Comparison of ENCODE assay signal across 21 mouse cellular contexts in the genomic region with DNA sequence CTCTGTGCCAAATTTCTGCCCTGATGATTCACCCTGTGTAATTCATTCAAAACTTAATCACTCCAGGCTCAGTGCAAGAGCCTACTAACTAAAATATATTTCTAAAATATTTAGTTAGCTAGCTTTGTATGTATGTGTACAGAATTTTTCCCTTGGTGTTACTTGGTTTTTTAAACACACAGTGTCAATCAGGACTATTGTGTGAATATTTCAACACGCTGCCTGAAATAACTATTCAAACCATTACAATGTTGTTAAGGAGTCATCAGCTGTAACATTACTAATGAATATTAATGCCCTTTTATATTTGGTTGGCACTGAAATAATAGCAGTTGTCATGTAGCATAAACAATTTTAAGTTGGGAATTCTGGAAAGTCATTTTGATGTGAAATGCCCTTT.
"Had no signal": no experiment of that assay in that cellular context is flagged by ENCODE, and none has a peak within 500 bp of the region (broad histone marks: within the 10 kb centered on the region; RNA-seq: fewer than 3 reads in every experiment).

No protein-coding gene starts in this region.

- H3K27ac ChIP-seq: kidney, embryonic 15.5 days; limb, embryonic 12.5 days; limb, embryonic 15.5 days; liver, embryonic 14.5 days; lung, embryonic 15.5 days; stomach, postnatal 0 days had no signal

- H3K27me3 ChIP-seq: kidney, embryonic 15.5 days; limb, embryonic 12.5 days; limb, embryonic 15.5 days; lung, embryonic 15.5 days had no signal

- H3K4me3 ChIP-seq: kidney, embryonic 15.5 days; limb, embryonic 12.5 days; limb, embryonic 15.5 days; lung, embryonic 15.5 days had no signal

- H3K36me3 ChIP-seq: kidney, embryonic 15.5 days; limb, embryonic 12.5 days; limb, embryonic 15.5 days; lung, embryonic 15.5 days had no signal

- DNase-seq: kidney, postnatal 10 days; kidney, postnatal 36 days; layer of hippocampus, postnatal 36 days; left cerebral cortex, postnatal 4 days; liver, postnatal 0 days; lung, postnatal 10 days; lung, postnatal 4 days; midbrain, embryonic 14.5 days; right cerebral cortex, adult 18-20 months; right cerebral cortex, postnatal 14 days; right cerebral cortex, postnatal 4 days; thymus, adult 2 months; thymus, postnatal 25 days had no signal

- ATAC-seq: liver, postnatal 0 days had no signal

- H3K4me2 ChIP-seq: kidney, embryonic 15.5 days; limb, embryonic 12.5 days; limb, embryonic 15.5 days; liver, embryonic 11.5 days; lung, embryonic 15.5 days; midbrain, embryonic 11.5 days had no signal

- H3K9me3 ChIP-seq: kidney, embryonic 15.5 days; limb, embryonic 12.5 days; limb, embryonic 15.5 days; lung, embryonic 15.5 days had no signal

- H3K9ac ChIP-seq: kidney, embryonic 15.5 days; limb, embryonic 12.5 days; limb, embryonic 15.5 days; liver, embryonic 14.5 days; liver, postnatal 0 days; lung, embryonic 15.5 days had no signal

- H3K4me1 ChIP-seq: kidney, embryonic 15.5 days; limb, embryonic 12.5 days; limb, embryonic 15.5 days had no signal
